Mouse (Mus musculus): ENCODE data around the gene Enkur. TPM values are rescaled to one million over a fixed set of nuclear protein-coding genes. Genes with fewer than 3 reads are reported as not detected.
A peak's percentile ranks its signal among the peaks of the same experiment; 100 is the strongest.

Enkur gene
- polyA plus RNA-seq, 1 experiment from 2014 or later: 0.41 TPM

DNA sequence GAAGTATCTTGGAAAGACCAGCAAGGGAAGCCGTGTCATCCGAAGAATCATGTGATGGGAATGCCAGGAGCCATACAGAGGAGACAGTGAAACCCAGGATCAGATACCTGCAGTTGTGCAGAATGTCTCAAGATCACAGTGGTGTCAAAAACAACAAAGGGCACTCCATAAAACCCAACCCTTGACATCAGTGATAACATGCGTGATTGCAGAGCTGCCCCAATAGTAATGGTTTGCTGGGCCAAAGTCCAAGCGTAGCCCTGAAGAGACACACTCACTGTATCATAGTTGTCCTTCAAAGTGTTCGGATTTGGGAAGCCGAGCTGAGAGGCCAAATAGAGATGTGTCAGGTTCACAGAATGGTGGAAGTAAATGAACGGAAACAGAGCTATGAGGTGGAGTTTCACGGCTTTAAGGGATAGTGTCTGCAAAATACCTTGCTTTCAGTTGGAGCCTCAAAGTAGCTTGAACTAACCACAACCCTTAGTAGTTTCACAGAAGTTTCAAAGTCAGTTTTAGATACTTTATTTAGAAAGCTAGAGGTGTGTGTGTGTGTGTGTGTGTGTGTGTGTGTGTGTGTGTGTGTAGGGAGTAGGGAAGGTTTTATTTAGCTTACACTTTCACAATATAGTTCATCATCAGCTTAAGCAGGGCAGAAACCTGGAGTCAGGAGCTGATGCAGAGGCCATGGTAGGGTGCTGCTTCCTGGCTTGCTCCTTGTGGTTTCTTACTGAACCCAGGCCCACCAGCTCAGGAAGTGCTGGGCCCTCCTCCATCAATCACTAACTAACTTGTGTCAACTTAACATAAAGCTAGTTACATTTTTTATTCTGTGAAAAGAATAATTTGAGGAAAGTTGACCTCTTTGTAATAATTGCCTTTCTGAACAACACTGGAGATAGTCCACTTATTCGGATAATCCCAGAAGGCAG lies 17.6 kb upstream of the Enkur start:
- H3K36me3 ChIP-seq: no peaks in the 10 kb centered on the region
- H3K9me3 ChIP-seq: no peaks in the 10 kb centered on the region
- no peaks in the 10 kb centered on the region for H3K27me3 ChIP-seq
- H3K4me3 ChIP-seq: no peak overlapping the region
- H3K9ac ChIP-seq: no peak overlapping the region
- ATAC-seq (ENCODE audit: insufficient number of reproducible peaks, insufficient read depth, low FRiP score, low TSS enrichment, low read depth): no peak
- H3K4me1 ChIP-seq: no peaks in the 10 kb centered on the region
- 87% methylated on average over 9 of the region's 9 CpGs for WGBS
- no peak overlapping the region for H3K27ac ChIP-seq
- H3K4me2 ChIP-seq: no peak overlapping the region

- Histone ChIP-seq H3K9me3 (no peaks in the 10 kb centered on the region), H3K9ac (no peak overlapping the region), H3K36me3 (no peaks in the 10 kb centered on the region), H3K4me3 (no peak overlapping the region), H3K27ac (no peak overlapping the region), H3K27me3 (no peaks in the 10 kb centered on the region), H3K4me2 (no peak overlapping the region), H3K4me1 (no peaks in the 10 kb centered on the region)
- 89% methylated on average over 2 of the region's 2 CpGs for whole genome bisulfite sequencing
- no peak for ATAC-seq (ENCODE audit: insufficient number of reproducible peaks, insufficient read depth, low FRiP score, low TSS enrichment, low read depth)
Observed at GRCm38 (mm10) chr2:21215284-21215683, 10.1 kb upstream of the Enkur start.

DNA sequence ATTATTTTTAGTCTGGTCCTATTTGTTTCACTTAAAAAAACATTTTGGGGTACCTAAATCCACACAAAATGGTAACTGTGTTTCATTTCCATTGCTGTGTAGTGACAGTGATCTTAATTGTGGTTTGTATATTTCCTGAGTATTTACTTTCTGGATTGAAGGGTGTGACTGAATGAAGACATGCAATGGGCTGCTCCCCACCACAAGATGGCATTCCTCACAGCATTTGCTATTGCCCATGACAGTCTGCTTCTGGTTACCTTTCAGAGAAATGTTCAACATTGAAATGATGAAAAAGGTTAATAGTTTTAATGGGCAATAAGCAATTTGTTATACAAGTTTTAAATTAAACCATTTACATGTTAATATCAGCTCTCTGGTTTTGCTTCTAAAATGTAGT lies 9.2 kb upstream of the Enkur start:
- Histone ChIP-seq H3K4me3 (no peak overlapping the region), H3K27me3 (no peaks in the 10 kb centered on the region), H3K9me3 (no peaks in the 10 kb centered on the region), H3K4me1 (no peaks in the 10 kb centered on the region), H3K27ac (no peak overlapping the region), H3K36me3 (no peaks in the 10 kb centered on the region), H3K9ac (no peak overlapping the region), H3K4me2 (no peak overlapping the region)
- no peak for ATAC-seq (ENCODE audit: insufficient number of reproducible peaks, insufficient read depth, low FRiP score, low TSS enrichment, low read depth)

- Histone ChIP-seq H3K9me3 (no peaks in the 10 kb centered on the region), H3K36me3 (no peaks in the 10 kb centered on the region), H3K4me2 (no peak overlapping the region), H3K27me3 (no peaks in the 10 kb centered on the region), H3K4me1 (no peaks in the 10 kb centered on the region), H3K9ac (no peak overlapping the region), H3K27ac (no peak overlapping the region), H3K4me3 (no peak overlapping the region)
- WGBS: 85% methylated on average over 6 of the region's 6 CpGs
- ATAC-seq (ENCODE audit: insufficient number of reproducible peaks, insufficient read depth, low FRiP score, low TSS enrichment, low read depth): no peak
Observed at GRCm38 (mm10) chr2:21211361-21211760, 6.2 kb upstream of the Enkur start.

GRCm38 (mm10) chr2:21206278-21206677 lies 1.1 kb upstream of the Enkur start:
- Histone ChIP-seq H3K9ac (peak overlapping the region; percentile 76), H3K9me3 (no peaks in the 10 kb centered on the region), H3K36me3 (no peaks in the 10 kb centered on the region), H3K4me1 (0 out of 2 replicates have a peak, but pooled peaks cover 4% of the 10 kb centered on the region), H3K4me2 (peak overlapping the region; percentile 71), H3K27me3 (no peaks in the 10 kb centered on the region), H3K27ac (no peak overlapping the region), H3K4me3 (peak overlapping the region; percentile 67)
- ATAC-seq (ENCODE audit: insufficient number of reproducible peaks, insufficient read depth, low FRiP score, low TSS enrichment, low read depth): no peak
- 48% methylated on average over 6 of the region's 6 CpGs for whole genome bisulfite sequencing

- Histone ChIP-seq H3K36me3 (no peaks in the 10 kb centered on the region), H3K4me3 (peak overlapping the region; percentile 67), H3K27me3 (no peaks in the 10 kb centered on the region), H3K4me1 (0 out of 2 replicates have a peak, but pooled peaks cover 4% of the 10 kb centered on the region), H3K4me2 (peak overlapping the region; percentile 71), H3K9ac (peak overlapping the region; percentile 76), H3K9me3 (no peaks in the 10 kb centered on the region), H3K27ac (no peak overlapping the region)
- under 1% methylated on average over 19 of the region's 19 CpGs for WGBS
- peak; percentile 77 for ATAC-seq (ENCODE audit: insufficient number of reproducible peaks, insufficient read depth, low FRiP score, low TSS enrichment, low read depth)
Observed at GRCm38 (mm10) chr2:21205831-21206159, 630 bp upstream of the Enkur start.

GRCm38 (mm10) chr2:21202754-21203153 lies 2.4 kb downstream of the Enkur start:
- Histone ChIP-seq H3K27me3 (no peaks in the 10 kb centered on the region), H3K4me1 (0 out of 2 replicates have a peak, but pooled peaks cover 4% of the 10 kb centered on the region), H3K36me3 (no peaks in the 10 kb centered on the region), H3K9me3 (no peaks in the 10 kb centered on the region), H3K9ac (no peak overlapping the region), H3K4me2 (no peak overlapping the region), H3K4me3 (no peak overlapping the region), H3K27ac (no peak overlapping the region)
- ATAC-seq (ENCODE audit: insufficient number of reproducible peaks, insufficient read depth, low FRiP score, low TSS enrichment, low read depth): no peak
- 79% methylated on average over 2 of the region's 2 CpGs for WGBS

DNA sequence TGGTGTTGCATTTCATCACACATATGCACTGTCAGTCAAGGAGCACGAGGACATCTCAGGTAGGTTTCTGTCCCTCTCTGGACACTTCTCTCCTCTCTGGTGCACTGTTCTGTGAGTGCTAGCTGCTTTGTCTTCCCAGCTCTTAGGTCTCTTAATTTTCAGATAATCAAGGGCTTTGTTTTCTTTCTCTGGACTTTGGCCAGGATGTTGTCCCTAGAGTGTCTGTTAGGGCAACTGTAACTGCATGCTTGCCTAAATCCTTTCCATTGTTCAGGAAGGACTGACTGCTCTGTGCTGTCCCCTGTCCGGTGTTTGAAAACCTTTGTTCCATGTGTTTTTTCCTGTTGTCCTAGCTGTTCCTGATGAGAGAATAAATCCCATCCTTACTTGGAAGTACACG lies 6.1 kb downstream of the Enkur start:
- Histone ChIP-seq H3K9me3 (0 out of 2 replicates have a peak, but pooled peaks cover 3% of the 10 kb centered on the region), H3K9ac (no peak overlapping the region), H3K4me1 (no peaks in the 10 kb centered on the region), H3K27me3 (no peaks in the 10 kb centered on the region), H3K27ac (no peak overlapping the region), H3K4me3 (no peak overlapping the region), H3K4me2 (no peak overlapping the region), H3K36me3 (no peaks in the 10 kb centered on the region)
- no peak for ATAC-seq (ENCODE audit: insufficient number of reproducible peaks, insufficient read depth, low FRiP score, low TSS enrichment, low read depth)
- WGBS: 41% methylated on average over 3 of the region's 3 CpGs

DNA sequence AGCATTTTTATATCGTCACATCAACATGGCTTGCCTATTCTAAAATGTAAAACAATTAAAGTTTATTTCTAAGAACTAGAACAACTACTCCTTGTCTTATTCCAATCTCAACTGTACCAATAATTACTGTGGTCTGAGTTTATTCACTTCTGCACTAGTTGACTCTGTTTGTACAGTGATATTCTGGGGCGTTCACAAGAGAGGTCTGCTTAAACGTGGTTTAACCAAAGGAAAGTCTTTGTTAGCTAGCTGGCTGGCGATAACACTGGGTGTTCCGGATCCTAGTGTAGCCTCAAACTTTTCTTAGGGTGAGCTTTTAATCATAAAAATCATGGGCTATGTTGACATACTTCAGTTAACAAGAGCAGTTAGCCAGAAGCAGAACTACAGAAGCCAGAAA lies 9.9 kb downstream of the Enkur start:
- no peak overlapping the region for H3K4me2 ChIP-seq
- H3K9me3 ChIP-seq: 0 out of 2 replicates have a peak, but pooled peaks cover 3% of the 10 kb centered on the region
- no peak overlapping the region for H3K9ac ChIP-seq
- H3K27ac ChIP-seq: no peak overlapping the region
- no peaks in the 10 kb centered on the region for H3K36me3 ChIP-seq
- H3K4me1 ChIP-seq: no peaks in the 10 kb centered on the region
- ATAC-seq (ENCODE audit: insufficient number of reproducible peaks, insufficient read depth, low FRiP score, low TSS enrichment, low read depth): no peak
- WGBS: 93% methylated on average over 5 of the region's 5 CpGs
- H3K4me3 ChIP-seq: no peak overlapping the region
- no peaks in the 10 kb centered on the region for H3K27me3 ChIP-seq

- Histone ChIP-seq H3K4me2 (no peak overlapping the region), H3K27ac (no peak overlapping the region), H3K36me3 (no peaks in the 10 kb centered on the region), H3K27me3 (no peaks in the 10 kb centered on the region), H3K9ac (no peak overlapping the region), H3K4me3 (no peak overlapping the region), H3K9me3 (no peaks in the 10 kb centered on the region), H3K4me1 (no peaks in the 10 kb centered on the region)
- ATAC-seq (ENCODE audit: insufficient number of reproducible peaks, insufficient read depth, low FRiP score, low TSS enrichment, low read depth): no peak
- 81% methylated on average over 1 of the region's 1 CpGs for WGBS
Observed at GRCm38 (mm10) chr2:21191232-21191631, 13.9 kb downstream of the Enkur start.

GRCm38 (mm10) chr2:21188610-21189009 lies 16.6 kb downstream of the Enkur start:
- Histone ChIP-seq H3K9ac (no peak overlapping the region), H3K9me3 (no peaks in the 10 kb centered on the region), H3K4me3 (no peak overlapping the region), H3K27me3 (no peaks in the 10 kb centered on the region), H3K27ac (no peak overlapping the region), H3K4me1 (no peaks in the 10 kb centered on the region), H3K4me2 (no peak overlapping the region), H3K36me3 (no peaks in the 10 kb centered on the region)
- no peak for ATAC-seq (ENCODE audit: insufficient number of reproducible peaks, insufficient read depth, low FRiP score, low TSS enrichment, low read depth)
- 67% methylated on average over 4 of the region's 4 CpGs for WGBS

- no peaks in the 10 kb centered on the region for H3K27me3 ChIP-seq
- no peak overlapping the region for H3K4me3 ChIP-seq
- no peak overlapping the region for H3K9ac ChIP-seq
- H3K36me3 ChIP-seq: no peaks in the 10 kb centered on the region
- no peak overlapping the region for H3K4me2 ChIP-seq
- no peaks in the 10 kb centered on the region for H3K9me3 ChIP-seq
- no peaks in the 10 kb centered on the region for H3K4me1 ChIP-seq
- WGBS: 41% methylated on average over 7 of the region's 7 CpGs
- no peak overlapping the region for H3K27ac ChIP-seq
- no peak for ATAC-seq (ENCODE audit: insufficient number of reproducible peaks, insufficient read depth, low FRiP score, low TSS enrichment, low read depth)
Observed at GRCm38 (mm10) chr2:21187576-21187975, 17.6 kb downstream of the Enkur start.

Data from embryonic facial prominence, embryonic 13.5 days (tissue).